Mouse (Mus musculus) midbrain, postnatal 0 days (tissue): Measurements from ENCODE around the gene Hif3a. TPM values are rescaled to one million over a fixed set of nuclear protein-coding genes. Genes with fewer than 3 reads are reported as not detected.
"Not testable (repeated sequence)": the region's sequence is repeated elsewhere in the genome, so short reads cannot be mapped to it uniquely, and the experiment has no call there.

Experiments
- ATAC-seq: fragments of 200-750 bp; cut with Nextera tagmentation; 2 replicates; pipeline ENCODE4 v1.8.0; 2017; ENCODE audit warnings: moderate number of reproducible peaks, mild to moderate bottlenecking, moderate TSS enrichment, moderate library complexity; ENCODE audit not compliant: low FRiP score
- DNase-seq: peaks from one replicate; pipeline ENCODE4 v3.0.0-alpha.2; 2015; ENCODE audit warnings: low spot score
- H3K27ac ChIP-seq: fragments of 300-500 bp; sonication (generic); 2 replicates; pipeline ENCODE4 v1.5.1; 2014; ENCODE audit warnings: low read depth, mild to moderate bottlenecking, low read length, mixed read lengths
- H3K27me3 ChIP-seq: fragments of 300-500 bp; sonication (generic); 2 replicates; pipeline ENCODE4 v1.6.1; 2014; ENCODE audit warnings: low read length, control low read depth, mixed read lengths; ENCODE audit not compliant: insufficient read depth
- H3K36me3 ChIP-seq: fragments of 300-500 bp; sonication (generic); 2 replicates; pipeline ENCODE4 v1.6.1; 2014; ENCODE audit warnings: low read length, control low read depth, mixed read lengths; ENCODE audit not compliant: insufficient read depth
- H3K4me1 ChIP-seq: fragments of 300-500 bp; sonication (generic); 2 replicates; pipeline ENCODE4 v1.6.1; 2014; ENCODE audit warnings: mild to moderate bottlenecking, control low read depth, antibody characterized with exemption, low read length, mixed read lengths; ENCODE audit not compliant: insufficient read depth
- H3K4me2 ChIP-seq: fragments of 300-500 bp; sonication (generic); 2 replicates; pipeline ENCODE4 v1.6.1; 2014; ENCODE audit warnings: low read depth, mild to moderate bottlenecking, low read length, mixed read lengths; ENCODE audit not compliant: poor library complexity, severe bottlenecking
- H3K4me3 ChIP-seq: fragments of 300-500 bp; sonication (generic); 2 replicates; pipeline ENCODE4 v1.5.1; 2014; ENCODE audit warnings: low read depth, mild to moderate bottlenecking, low read length, moderate library complexity
- H3K9ac ChIP-seq: fragments of 300-500 bp; sonication (generic); replicated peaks from 2 replicates; pipeline ENCODE4 v1.6.1; 2014; ENCODE audit warnings: mild to moderate bottlenecking, low read length, moderate library complexity, mixed read lengths; ENCODE audit not compliant: poor library complexity, severe bottlenecking
- H3K9me3 ChIP-seq: fragments of 300-500 bp; sonication (generic); 2 replicates; pipeline ENCODE4 v1.6.1; 2016; ENCODE audit warnings: low read length, control low read depth
- CTCF ChIP-seq: IDR thresholded peaks from 2 replicates; pipeline ENCODE4 v1.5.1; 2016; ENCODE audit warnings: antibody characterized with exemption, mild to moderate bottlenecking
- WGBS: fragments of 180-500 bp; shearing (Covaris S2); extraction: QIAGEN DNeasy Blood & Tissue Kit; methylation state at CpG from one replicate; pipeline ENCODE4 v1.1.7; 2014; 5-methylcytosine and 5-hydroxymethylcytosine counted together
- polyA plus RNA-seq: library from polyadenylated mRNA; unstranded; fragments of >200 nt; fragmentation: Nextera tagmentation; extraction: Ambion mirVana; gene quantifications from 2 replicates; pipeline ENCODE4 v1.2.1, GENCODE M21; 2015
- total RNA-seq: library from RNA; depleted of rRNA; stranded (reverse); fragments of >200 nt; gene quantifications from 2 replicates; pipeline ENCODE4 v1.2.3, GENCODE M21; 2014; rRNA removed

The Hif3a gene
- total RNA-seq (13.6 and 16.9 TPM in 2 replicates), polyA plus RNA-seq (2.0 and 2.7 TPM in 2 replicates)

- under 1% methylated on average over 14 of the region's 15 CpGs for WGBS
- peak within 1 kb of the TSS; percentile 40 for H3K4me3 ChIP-seq
- TF ChIP-seq CTCF: no peak
- H3K9me3 ChIP-seq: no peaks in the 10 kb centered on the region
- H3K4me2 ChIP-seq: peak within 1 kb of the TSS; percentile 76
- H3K27ac ChIP-seq: peak within 1 kb of the TSS; percentile 27
- no peaks in the 10 kb centered on the region for H3K36me3 ChIP-seq
- H3K4me1 ChIP-seq: 0 out of 2 replicates have a peak, but pooled peaks cover 2% of the 10 kb centered on the region
- ATAC-seq (peak; percentile 83), DNase-seq (peak; percentile 89)
- H3K27me3 ChIP-seq: no peaks in the 10 kb centered on the region
- H3K9ac ChIP-seq: peak within 1 kb of the TSS; percentile 50; the same call in 1 of the 2 replicates
Measured at GRCm38 (mm10) chr7:17062389-17062788, at the start of gene Hif3a. Gene Hif3a (minus strand): TSS chr7:17062427.

- H3K4me1 ChIP-seq, H3K9ac ChIP-seq, H3K27me3 ChIP-seq, ATAC-seq, H3K36me3 ChIP-seq, H3K27ac ChIP-seq, H3K4me2 ChIP-seq, H3K4me3 ChIP-seq, DNase-seq, H3K9me3 ChIP-seq: not testable (repeated sequence)
- 86% methylated on average over 13 of the region's 13 CpGs for WGBS
Measured at GRCm38 (mm10) chr7:17101631-17102030, 39.4 kb upstream of the Hif3a start.

- no peak for DNase-seq
- Histone ChIP-seq H3K4me1 (no peaks in the 10 kb centered on the region), H3K27ac (no peak overlapping the region), H3K27me3 (no peaks in the 10 kb centered on the region), H3K9ac (no peak overlapping the region), H3K36me3 (no peaks in the 10 kb centered on the region), H3K4me3 (no peak overlapping the region), H3K9me3 (no peaks in the 10 kb centered on the region), H3K4me2 (no peak overlapping the region)
- WGBS: 23% methylated on average over 1 of the region's 1 CpGs
- peak; percentile 28 for TF ChIP-seq CTCF
- no peak for ATAC-seq
Measured at GRCm38 (mm10) chr7:17091280-17091679, 29.1 kb upstream of the Hif3a start.

GRCm38 (mm10) chr7:17090058-17090585 is 27.9 kb upstream of the Hif3a start:
- WGBS: 54% methylated on average over 3 of the region's 3 CpGs
- no peaks in the 10 kb centered on the region for H3K4me1 ChIP-seq
- no peak overlapping the region for H3K4me2 ChIP-seq
- no peak for ATAC-seq
- no peaks in the 10 kb centered on the region for H3K27me3 ChIP-seq
- H3K9me3 ChIP-seq: no peaks in the 10 kb centered on the region
- no peak for TF ChIP-seq CTCF
- H3K27ac ChIP-seq: no peak overlapping the region
- no peak overlapping the region for H3K4me3 ChIP-seq
- H3K36me3 ChIP-seq: no peaks in the 10 kb centered on the region
- no peak for DNase-seq
- no peak overlapping the region for H3K9ac ChIP-seq

GRCm38 (mm10) chr7:17087731-17088130 is 25.5 kb upstream of the Hif3a start:
- DNase-seq: no peak
- WGBS: 70% methylated on average over 3 of the region's 3 CpGs

GRCm38 (mm10) chr7:17082766-17083165 is 20.5 kb upstream of the Hif3a start:
- H3K36me3 ChIP-seq: peaks cover 5% of the 10 kb centered on the region; the same call in 1 of the 2 replicates
- H3K4me3 ChIP-seq: no peak overlapping the region
- H3K4me2 ChIP-seq: no peak overlapping the region
- no peak overlapping the region for H3K9ac ChIP-seq
- no peaks in the 10 kb centered on the region for H3K27me3 ChIP-seq
- no peak overlapping the region for H3K27ac ChIP-seq
- WGBS: 90% methylated on average over 4 of the region's 4 CpGs
- no peaks in the 10 kb centered on the region for H3K9me3 ChIP-seq
- TF ChIP-seq CTCF: no peak
- no peaks in the 10 kb centered on the region for H3K4me1 ChIP-seq
- DNase-seq (no peak), ATAC-seq (no peak)

More at GRCm38 (mm10) chr7:17087731-17088130, 25.5 kb upstream of the Hif3a start:
- H3K4me2 ChIP-seq: no peak overlapping the region
- no peaks in the 10 kb centered on the region for H3K4me1 ChIP-seq
- H3K9ac ChIP-seq: no peak overlapping the region
- no peak for TF ChIP-seq CTCF
- no peak overlapping the region for H3K27ac ChIP-seq
- no peaks in the 10 kb centered on the region for H3K9me3 ChIP-seq
- no peaks in the 10 kb centered on the region for H3K27me3 ChIP-seq
- no peak for ATAC-seq
- no peak overlapping the region for H3K4me3 ChIP-seq
- H3K36me3 ChIP-seq: peaks cover 5% of the 10 kb centered on the region; the same call in 1 of the 2 replicates
